Mouse (Mus musculus) embryonic facial prominence, embryonic 10.5 days (tissue): ENCODE data around the gene Plekha7. TPM values are rescaled to one million over a fixed set of nuclear protein-coding genes. Genes with fewer than 3 reads are reported as not detected.
"Not testable (repeated sequence)": the region's sequence is repeated elsewhere in the genome, so short reads cannot be mapped to it uniquely, and the experiment has no call there.

ENCODE experiments used
- DNase-seq: peaks from one replicate; pipeline ENCODE4 v3.0.0-alpha.2; 2017; ENCODE audit warnings: low spot score
- H3K27ac ChIP-seq: fragments of 300-500 bp; sonication (generic); replicated peaks from 2 replicates; pipeline ENCODE4 v1.5.1; 2016; ENCODE audit warnings: mild to moderate bottlenecking
- H3K27me3 ChIP-seq: fragments of 300-500 bp; sonication (generic); replicated peaks from 2 replicates; pipeline ENCODE4 v1.6.1; 2016; ENCODE audit warnings: low read depth, mild to moderate bottlenecking; ENCODE audit not compliant: poor library complexity, severe bottlenecking
- H3K36me3 ChIP-seq: fragments of 300-500 bp; sonication (generic); replicated peaks from 2 replicates; pipeline ENCODE4 v1.6.1; 2016; ENCODE audit warnings: mild to moderate bottlenecking, moderate library complexity
- H3K4me1 ChIP-seq: fragments of 300-500 bp; sonication (generic); 2 replicates; pipeline ENCODE4 v1.6.1; 2016
- H3K4me3 ChIP-seq: fragments of 300-500 bp; sonication (generic); 2 replicates; pipeline ENCODE4 v1.5.1; 2016; ENCODE audit warnings: mild to moderate bottlenecking, moderate library complexity
- H3K9me3 ChIP-seq: fragments of 300-500 bp; sonication (generic); 2 replicates; pipeline ENCODE4 v1.6.1; 2016; ENCODE audit warnings: mild to moderate bottlenecking
- WGBS: fragments of 180-500 bp; shearing (Covaris S2); methylation state at CpG from one replicate; pipeline ENCODE4 v1.1.7; 2016; 5-methylcytosine and 5-hydroxymethylcytosine counted together
- polyA plus RNA-seq: library from polyadenylated mRNA; unstranded; fragments of >200 nt; fragmentation: Nextera tagmentation; extraction: Ambion mirVana; gene quantifications from 2 replicates; pipeline ENCODE4 v1.2.1, GENCODE M21; 2016

Plekha7 gene
- polyA plus RNA-seq, 1 experiment from 2014 or later, result 14.9 TPM

GRCm38 (mm10) chr7:116099952-116100528 lies 208.1 kb downstream of the Plekha7 start:
- peaks cover 8% of the 10 kb centered on the region; the same call in 1 of the 2 replicates for H3K4me1 ChIP-seq
- H3K36me3 ChIP-seq, result peaks cover 74% of the 10 kb centered on the region
- no peaks in the 10 kb centered on the region for H3K27me3 ChIP-seq
- no peaks in the 10 kb centered on the region for H3K9me3 ChIP-seq
- no peak overlapping the region for H3K4me3 ChIP-seq
- H3K27ac ChIP-seq, result no peak overlapping the region
- 90% methylated on average over 7 of the region's 7 CpGs for WGBS
- DNase-seq, result no peak

- no peak for DNase-seq
- peaks cover 10% of the 10 kb centered on the region for H3K36me3 ChIP-seq
- H3K9me3 ChIP-seq, result no peaks in the 10 kb centered on the region
- under 1% methylated on average over 19 of the region's 19 CpGs for WGBS
- H3K27ac ChIP-seq, result peak overlapping the region; percentile 98
- peak overlapping the region; percentile 76 for H3K4me3 ChIP-seq
- peaks cover 26% of the 10 kb centered on the region for H3K4me1 ChIP-seq
- no peaks in the 10 kb centered on the region for H3K27me3 ChIP-seq
These were observed 214.7 kb downstream of the Plekha7 start for GRCm38 (mm10) chr7:116093466-116093850.

- DNase-seq, result peak; percentile 95
- Histone ChIP-seq H3K9me3 (no peaks in the 10 kb centered on the region), H3K4me1 (peaks cover 26% of the 10 kb centered on the region), H3K36me3 (peaks cover 10% of the 10 kb centered on the region), H3K27me3 (no peaks in the 10 kb centered on the region), H3K27ac (peak overlapping the region; percentile 98), H3K4me3 (peak overlapping the region; percentile 76)
- under 1% methylated on average over 38 of the region's 38 CpGs for WGBS
These were observed 215.3 kb downstream of the Plekha7 start for GRCm38 (mm10) chr7:116092710-116093465.

GRCm38 (mm10) chr7:116084366-116084765 lies 223.8 kb downstream of the Plekha7 start, which contains the start of gene Gm4353:
Gene Gm4353, minus strand, starts transcription at chr7:116084635.
- not testable (repeated sequence) for H3K36me3 ChIP-seq, H3K4me3 ChIP-seq, H3K27me3 ChIP-seq

More at GRCm38 (mm10) chr7:116084366-116084765, 223.8 kb downstream of the Plekha7 start, which contains the start of gene Gm4353:
- 95% methylated on average over 11 of the region's 11 CpGs for WGBS
- not testable (repeated sequence) for H3K9me3 ChIP-seq, H3K27ac ChIP-seq, H3K4me1 ChIP-seq, DNase-seq

Other genes with a start within 250 kb of the Plekha7 start
- 1.3 and 1.4 TPM in 2 replicates for gene Gm4353, start 223.7 kb downstream of the Plekha7 start, polyA plus RNA-seq
- gene Rps13, start 25.8 kb upstream of the Plekha7 start, polyA plus RNA-seq, result 818 and 844 TPM in 2 replicates
- gene Pik3c2a, start 135.1 kb upstream of the Plekha7 start, polyA plus RNA-seq, result 32.8 and 33.7 TPM in 2 replicates
- gene Nucb2, start 196.0 kb upstream of the Plekha7 start, polyA plus RNA-seq, result 8.7 and 11.1 TPM in 2 replicates